Mouse (Mus musculus): ENCODE results near the gene Bcar3. TPM values are rescaled to one million over a fixed set of nuclear protein-coding genes. Genes with fewer than 3 reads are reported as not detected.

Bcar3 gene
- polyA plus RNA-seq, 1 experiment from 2014 or later = 6.9 TPM

DNA sequence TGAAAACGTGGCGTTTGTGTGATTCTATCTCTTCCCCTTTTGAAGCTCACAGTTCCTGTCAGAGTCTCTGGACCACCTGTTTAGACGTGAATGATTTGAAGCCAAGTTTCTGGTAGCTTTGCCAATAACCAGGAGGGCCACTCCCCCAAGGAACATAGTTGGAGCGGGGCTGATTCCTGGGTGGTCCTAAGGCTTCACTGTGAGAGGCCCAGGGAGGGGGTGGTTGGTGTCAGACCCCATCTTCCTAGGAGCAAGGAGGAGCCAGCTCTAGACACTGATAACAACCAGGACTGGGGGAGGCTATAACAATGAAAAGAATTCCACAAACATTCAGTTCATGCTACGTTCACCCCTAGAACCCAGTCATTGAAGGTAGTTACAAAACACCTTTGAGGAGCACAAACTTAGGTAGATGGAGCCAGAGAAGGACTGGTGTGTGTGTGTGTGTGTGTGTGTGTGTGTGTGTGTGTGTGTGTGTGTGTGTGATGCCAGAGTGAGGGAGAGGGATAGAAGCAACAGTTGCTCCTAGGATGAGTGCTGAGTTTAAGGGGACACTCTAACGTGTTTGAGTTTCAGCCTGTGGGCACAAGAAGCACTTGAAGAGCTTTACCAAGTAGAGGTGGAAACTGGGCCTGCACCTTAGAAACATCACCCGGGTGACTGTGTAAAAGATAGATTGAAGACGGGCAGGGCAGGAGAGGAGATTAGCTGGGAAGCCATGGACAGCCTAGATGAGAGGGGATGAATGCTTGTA, 111.4 kb downstream of the Bcar3 start:
- Histone ChIP-seq H3K4me3 (replicated peaks) (no peak overlapping the region), H3K27ac (no peak overlapping the region), H3K9me3 (no peaks in the 10 kb centered on the region), H3K4me1 (replicated peaks) (peaks cover 3% of the 10 kb centered on the region; the same call in 1 of the 2 replicates), H3K4me2 (no peak overlapping the region), H3K9ac (replicated peaks) (no peak overlapping the region), H3K27me3 (peaks cover 6% of the 10 kb centered on the region), H3K36me3 (no peaks in the 10 kb centered on the region)
- WGBS = 68% methylated on average over 8 of the region's 8 CpGs
- no peak for ATAC-seq (ENCODE audit: insufficient number of reproducible peaks, insufficient read depth, low FRiP score, low TSS enrichment, low read depth)

GRCm38 (mm10) chr3:122406416-122406815, 112.5 kb downstream of the Bcar3 start:
- H3K9me3 ChIP-seq = no peaks in the 10 kb centered on the region
- no peak overlapping the region for H3K9ac ChIP-seq (replicated peaks)
- no peaks in the 10 kb centered on the region for H3K36me3 ChIP-seq
- WGBS = 77% methylated on average over 8 of the region's 8 CpGs
- H3K27me3 ChIP-seq = peaks cover 1% of the 10 kb centered on the region; the same call in 1 of the 2 replicates
- H3K4me1 ChIP-seq (replicated peaks) = 0 out of 2 replicates have a peak, but pooled peaks cover 3% of the 10 kb centered on the region
- no peak overlapping the region for H3K4me3 ChIP-seq (replicated peaks)
- no peak overlapping the region for H3K4me2 ChIP-seq
- ATAC-seq (ENCODE audit: insufficient number of reproducible peaks, insufficient read depth, low FRiP score, low TSS enrichment, low read depth) = no peak
- no peak overlapping the region for H3K27ac ChIP-seq

DNA sequence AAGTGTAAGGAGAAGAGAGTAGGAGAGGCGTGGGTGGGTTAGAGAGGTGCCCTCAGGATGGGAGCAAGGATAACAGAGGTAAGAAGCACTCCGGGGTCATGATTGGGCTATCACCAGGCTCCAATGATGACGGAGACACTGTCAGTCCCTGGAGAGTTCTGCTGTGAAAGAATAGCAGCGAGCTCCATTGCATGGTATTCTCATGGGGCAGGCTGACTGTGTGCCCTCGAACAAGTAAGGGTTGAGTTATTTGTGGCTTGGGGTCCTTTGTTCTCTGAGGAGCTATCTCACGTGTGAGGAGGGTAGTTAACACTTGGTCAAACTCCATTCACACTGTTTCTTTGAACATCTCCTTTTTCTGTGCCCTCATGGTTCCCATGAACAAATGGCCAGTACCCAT, 113.8 kb downstream of the Bcar3 start:
- Histone ChIP-seq H3K4me2 (no peak overlapping the region), H3K27me3 (no peaks in the 10 kb centered on the region; the same call in 1 of the 2 replicates), H3K36me3 (no peaks in the 10 kb centered on the region), H3K4me1 (replicated peaks) (no peaks in the 10 kb centered on the region), H3K9ac (replicated peaks) (no peak overlapping the region), H3K9me3 (no peaks in the 10 kb centered on the region), H3K27ac (no peak overlapping the region), H3K4me3 (replicated peaks) (no peak overlapping the region)
- 81% methylated on average over 6 of the region's 6 CpGs for WGBS
- no peak for ATAC-seq (ENCODE audit: insufficient number of reproducible peaks, insufficient read depth, low FRiP score, low TSS enrichment, low read depth)

DNA sequence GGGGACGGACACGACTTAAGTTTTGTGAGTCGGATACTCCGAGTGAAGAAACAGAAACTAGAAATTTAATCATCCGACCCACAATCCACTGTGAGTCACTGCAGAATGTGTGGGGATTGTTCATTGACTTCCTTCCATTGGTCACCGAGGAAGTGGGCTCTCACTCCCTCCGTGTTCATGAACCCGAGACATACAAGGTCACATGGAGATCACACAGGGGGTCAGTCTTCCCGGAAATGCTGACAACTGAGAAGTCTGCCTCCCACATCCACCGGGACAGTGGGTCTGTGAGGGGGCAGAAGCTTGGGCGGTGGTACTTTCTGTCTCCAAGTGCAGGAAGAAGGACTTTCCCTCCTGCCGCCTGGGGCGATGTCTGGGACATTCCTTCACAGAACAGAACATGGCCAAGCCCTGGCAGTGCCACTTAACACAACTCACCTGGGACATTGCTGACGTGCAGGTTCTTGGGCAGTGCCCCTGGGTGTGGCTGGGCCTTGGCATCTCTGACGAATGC, 114.9 kb downstream of the Bcar3 start:
- H3K9me3 ChIP-seq = no peaks in the 10 kb centered on the region
- H3K27ac ChIP-seq = no peak overlapping the region
- H3K27me3 ChIP-seq = no peaks in the 10 kb centered on the region; the same call in 1 of the 2 replicates
- peaks cover 5% of the 10 kb centered on the region for H3K4me1 ChIP-seq (replicated peaks)
- no peak overlapping the region for H3K4me2 ChIP-seq
- H3K9ac ChIP-seq (replicated peaks) = no peak overlapping the region
- no peak overlapping the region for H3K4me3 ChIP-seq (replicated peaks)
- ATAC-seq (ENCODE audit: insufficient number of reproducible peaks, insufficient read depth, low FRiP score, low TSS enrichment, low read depth) = no peak
- no peaks in the 10 kb centered on the region for H3K36me3 ChIP-seq
- 78% methylated on average over 15 of the region's 15 CpGs for WGBS

DNA sequence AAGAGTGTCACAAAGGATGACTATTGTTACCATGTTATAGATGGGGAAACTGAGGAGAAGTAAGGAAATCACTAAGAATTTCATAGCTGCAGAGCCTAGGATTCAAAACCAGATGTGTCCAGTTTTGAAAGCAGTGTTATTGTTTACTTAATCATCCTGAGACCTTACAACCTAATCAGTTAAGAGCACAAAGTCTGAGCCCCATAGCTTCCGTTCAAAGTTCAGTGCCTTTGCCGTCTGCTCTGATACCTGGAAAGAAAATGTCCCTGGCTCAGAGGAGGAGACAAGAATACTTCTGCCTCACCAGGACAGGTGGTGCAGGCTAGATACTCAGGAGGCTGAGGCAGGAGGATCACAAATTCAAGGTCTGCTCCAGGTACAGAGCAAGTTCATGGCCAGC, 117.7 kb downstream of the Bcar3 start:
- no peaks in the 10 kb centered on the region for H3K27me3 ChIP-seq
- H3K4me1 ChIP-seq (replicated peaks) = peaks cover 18% of the 10 kb centered on the region
- no peak overlapping the region for H3K4me2 ChIP-seq
- no peaks in the 10 kb centered on the region for H3K36me3 ChIP-seq
- ATAC-seq (ENCODE audit: insufficient number of reproducible peaks, insufficient read depth, low FRiP score, low TSS enrichment, low read depth) = no peak
- no peak overlapping the region for H3K4me3 ChIP-seq (replicated peaks)
- 76% methylated on average over 2 of the region's 2 CpGs for WGBS
- H3K27ac ChIP-seq = no peak overlapping the region
- no peak overlapping the region for H3K9ac ChIP-seq (replicated peaks)
- H3K9me3 ChIP-seq = no peaks in the 10 kb centered on the region

- ATAC-seq (ENCODE audit: insufficient number of reproducible peaks, insufficient read depth, low FRiP score, low TSS enrichment, low read depth) = no peak
- Histone ChIP-seq H3K9me3 (no peaks in the 10 kb centered on the region), H3K27ac (peak overlapping the region; percentile 14; the same call in 1 of the 2 replicates), H3K4me3 (replicated peaks) (no peak overlapping the region; the same call in 1 of the 2 replicates), H3K4me2 (peak overlapping the region; percentile 36), H3K9ac (replicated peaks) (no peak overlapping the region; the same call in 1 of the 2 replicates), H3K36me3 (no peaks in the 10 kb centered on the region), H3K27me3 (peaks cover 14% of the 10 kb centered on the region), H3K4me1 (replicated peaks) (peaks cover 26% of the 10 kb centered on the region)
- WGBS = 20% methylated on average over 17 of the region's 17 CpGs
Measured at GRCm38 (mm10) chr3:122413729-122414561, 120.0 kb downstream of the Bcar3 start.

GRCm38 (mm10) chr3:122414868-122415267, 120.9 kb downstream of the Bcar3 start:
- Histone ChIP-seq H3K9ac (replicated peaks) (no peak overlapping the region), H3K4me1 (replicated peaks) (peaks cover 32% of the 10 kb centered on the region), H3K36me3 (no peaks in the 10 kb centered on the region), H3K4me2 (no peak overlapping the region), H3K9me3 (no peaks in the 10 kb centered on the region), H3K4me3 (replicated peaks) (no peak overlapping the region), H3K27ac (no peak overlapping the region), H3K27me3 (peaks cover 14% of the 10 kb centered on the region)
- no peak for ATAC-seq (ENCODE audit: insufficient number of reproducible peaks, insufficient read depth, low FRiP score, low TSS enrichment, low read depth)
- 47% methylated on average over 8 of the region's 8 CpGs for WGBS

- H3K9ac ChIP-seq (replicated peaks) = no peak overlapping the region
- H3K27ac ChIP-seq = no peak overlapping the region
- no peak for ATAC-seq (ENCODE audit: insufficient number of reproducible peaks, insufficient read depth, low FRiP score, low TSS enrichment, low read depth)
- H3K36me3 ChIP-seq = no peaks in the 10 kb centered on the region
- no peak overlapping the region for H3K4me3 ChIP-seq (replicated peaks)
- peaks cover 37% of the 10 kb centered on the region for H3K4me1 ChIP-seq (replicated peaks)
- no peak overlapping the region for H3K4me2 ChIP-seq
- 32% methylated on average over 11 of the region's 11 CpGs for WGBS
- peaks cover 31% of the 10 kb centered on the region for H3K27me3 ChIP-seq
- no peaks in the 10 kb centered on the region for H3K9me3 ChIP-seq
Measured at GRCm38 (mm10) chr3:122417466-122417865, 123.5 kb downstream of the Bcar3 start.

DNA sequence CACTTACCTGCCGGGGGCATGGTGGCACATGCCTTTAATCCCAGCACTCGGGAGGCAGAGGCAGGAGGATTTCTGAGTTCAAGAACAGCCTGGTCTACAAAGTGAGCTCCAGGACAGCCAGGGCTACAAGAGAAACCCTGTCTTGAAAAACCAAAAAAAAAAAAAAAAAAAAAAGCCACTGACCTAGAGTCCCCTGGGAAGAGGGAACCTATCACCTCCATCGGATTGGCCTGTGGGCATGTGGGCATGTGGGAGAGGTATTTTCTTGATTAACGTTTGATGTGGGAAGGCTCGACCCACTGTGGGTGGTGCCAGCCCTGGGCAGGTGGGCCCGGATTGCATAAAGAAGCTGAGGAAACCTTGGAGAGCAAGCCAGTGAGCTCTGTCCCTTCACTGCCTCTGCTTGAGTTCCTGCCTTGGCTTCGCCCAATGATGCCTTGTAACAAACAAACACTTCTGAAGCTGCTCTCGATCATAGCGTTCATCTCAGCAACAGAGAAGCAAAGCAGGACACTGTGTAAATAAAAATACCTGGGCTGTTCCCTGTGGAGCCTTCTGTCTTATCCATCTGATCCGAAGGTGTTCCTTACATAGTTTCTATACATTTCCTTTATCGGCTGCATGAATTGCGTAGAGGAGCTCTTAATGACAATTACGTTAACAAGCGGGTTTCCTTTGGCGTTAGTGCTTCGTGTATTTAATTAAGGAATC, 124.8 kb downstream of the Bcar3 start:
- H3K9ac ChIP-seq (replicated peaks) = no peak overlapping the region
- no peaks in the 10 kb centered on the region for H3K36me3 ChIP-seq
- H3K27me3 ChIP-seq = peaks cover 32% of the 10 kb centered on the region
- no peaks in the 10 kb centered on the region for H3K9me3 ChIP-seq
- no peak overlapping the region for H3K27ac ChIP-seq
- H3K4me3 ChIP-seq (replicated peaks) = peak overlapping the region; percentile 66; the same call in 1 of the 2 replicates
- H3K4me1 ChIP-seq (replicated peaks) = peaks cover 33% of the 10 kb centered on the region
- WGBS = 27% methylated on average over 16 of the region's 16 CpGs
- ATAC-seq (ENCODE audit: insufficient number of reproducible peaks, insufficient read depth, low FRiP score, low TSS enrichment, low read depth) = no peak
- peak overlapping the region; percentile 95 for H3K4me2 ChIP-seq

DNA sequence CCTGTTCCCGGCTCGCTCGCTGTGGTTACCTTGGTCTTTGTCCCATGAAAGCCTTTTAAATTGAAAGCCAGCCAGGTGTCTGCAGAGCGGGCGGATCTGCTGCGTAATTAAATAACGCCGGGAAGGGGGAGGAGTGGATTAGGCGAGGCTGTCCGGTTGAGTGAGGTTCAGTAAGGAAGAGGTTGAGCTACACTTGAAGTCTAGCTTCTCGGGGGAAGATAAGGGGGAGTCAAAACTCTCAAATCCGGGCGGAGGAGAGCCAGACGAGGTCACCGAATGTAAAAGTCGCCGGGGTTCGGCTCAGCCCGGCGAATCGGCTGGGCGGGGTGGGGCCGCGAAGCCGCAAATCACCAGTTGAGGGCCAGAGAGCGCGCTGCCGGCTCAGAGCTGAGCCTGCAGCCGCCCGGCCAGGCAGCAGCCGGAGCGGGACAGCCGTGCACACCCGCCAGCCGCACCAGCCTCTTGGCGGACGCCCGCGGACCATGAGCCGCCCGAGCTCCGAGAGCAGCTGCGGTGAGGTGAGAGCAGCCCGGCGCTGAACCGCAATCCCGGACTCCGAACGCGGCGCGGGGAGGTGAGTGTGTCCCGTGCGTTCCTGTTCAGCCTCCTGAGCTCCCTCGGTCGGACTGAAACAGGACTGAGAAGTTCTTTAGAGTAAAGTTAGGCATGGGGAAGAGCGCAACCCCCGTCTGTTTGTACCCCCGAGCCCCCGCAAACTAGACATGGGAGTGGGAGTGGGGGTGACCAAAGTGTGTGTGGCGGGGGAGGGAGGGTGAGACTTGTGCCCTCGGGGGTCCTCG, 125.9 kb downstream of the Bcar3 start:
- H3K27me3 ChIP-seq = peaks cover 32% of the 10 kb centered on the region
- peaks cover 22% of the 10 kb centered on the region for H3K4me1 ChIP-seq (replicated peaks)
- peak overlapping the region; percentile 66 for H3K4me3 ChIP-seq (replicated peaks)
- peak overlapping the region; percentile 79 for H3K9ac ChIP-seq (replicated peaks)
- under 1% methylated on average over 62 of the region's 63 CpGs for WGBS
- peak; percentile 82 for ATAC-seq (ENCODE audit: insufficient number of reproducible peaks, insufficient read depth, low FRiP score, low TSS enrichment, low read depth)
- H3K27ac ChIP-seq = peak overlapping the region; percentile 64; the same call in 1 of the 2 replicates
- no peaks in the 10 kb centered on the region for H3K9me3 ChIP-seq
- peak overlapping the region; percentile 95 for H3K4me2 ChIP-seq
- H3K36me3 ChIP-seq = no peaks in the 10 kb centered on the region
